Comparison of ENCODE assay signal across 9 mouse cellular contexts in the genomic region with DNA sequence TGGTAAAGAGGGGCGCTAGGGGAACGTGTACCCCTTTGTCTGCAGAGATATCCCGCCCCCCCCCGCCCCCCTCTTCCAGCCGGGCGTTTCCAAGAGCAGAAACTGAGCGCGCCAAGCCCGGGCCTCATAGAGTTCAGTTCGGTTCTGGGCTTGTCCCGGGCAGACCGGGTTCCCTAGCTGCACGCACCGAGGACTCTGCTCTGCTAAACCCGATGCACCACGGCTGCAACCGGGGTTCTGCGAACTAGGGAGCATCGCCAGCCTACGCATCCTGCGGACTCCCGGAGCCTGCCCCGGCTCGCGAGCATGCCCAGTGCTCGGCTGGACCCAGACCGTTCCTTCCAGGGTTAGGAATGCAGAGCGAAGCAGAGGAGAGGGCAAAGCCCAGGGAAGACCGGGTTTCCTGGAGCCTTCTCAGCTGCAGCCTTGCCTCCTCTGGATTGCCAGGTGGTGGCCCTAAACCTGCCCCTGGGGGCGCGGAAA. TPM values are rescaled to one million over a fixed set of nuclear protein-coding genes. Genes with fewer than 3 reads are reported as not detected.
DNase-seq lines count a peak whose midpoint lies in the region; ATAC-seq and TF ChIP-seq lines count a peak whose summit lies in the region.
"Had no signal": no experiment of that assay in that cellular context is flagged by ENCODE, and none has a peak within 500 bp of the region (broad histone marks: within the 10 kb centered on the region; RNA-seq: fewer than 3 reads in every experiment).

No protein-coding gene starts in this region.

- H3K27ac ChIP-seq in kidney, embryonic 15.5 days: peak overlapping the region; percentile 60
- no peak overlapping the region for H3K27ac ChIP-seq in kidney, adult 2 months (ENCODE audit: insufficient read depth, low read depth, low read length)
- H3K27ac ChIP-seq in lung, embryonic 16.5 days (ENCODE audit: low read length): peak overlapping the region; percentile 30; the same call in 1 of the 2 replicates

- peak overlapping the region; percentile 96 for H3K4me2 ChIP-seq in kidney, embryonic 15.5 days
- H3K4me2 ChIP-seq in lung, embryonic 16.5 days (ENCODE audit: low read depth, low read length): peak overlapping the region; percentile 90

- no peaks in the 10 kb centered on the region for H3K36me3 ChIP-seq in kidney, embryonic 15.5 days
- no peaks in the 10 kb centered on the region for H3K36me3 ChIP-seq in kidney, adult 2 months (ENCODE audit: control insufficient read depth, insufficient read depth, low read length)
- no peaks in the 10 kb centered on the region for H3K36me3 ChIP-seq in lung, embryonic 16.5 days (ENCODE audit: control insufficient read depth, insufficient read depth, low read length)

- H3K27me3 ChIP-seq in kidney, embryonic 15.5 days: peaks cover 42% of the 10 kb centered on the region
- H3K27me3 ChIP-seq in kidney, adult 2 months (replicated peaks; ENCODE audit: control insufficient read depth, insufficient read depth, low read length): peaks cover 5% of the 10 kb centered on the region; the same call in 1 of the 2 replicates
- peaks cover 9% of the 10 kb centered on the region for H3K27me3 ChIP-seq in lung, embryonic 16.5 days (ENCODE audit: control insufficient read depth, insufficient read depth, low read depth, low read length)

- peaks cover 12% of the 10 kb centered on the region; the same call in 1 of the 2 replicates for H3K4me1 ChIP-seq in kidney, embryonic 15.5 days
- no peaks in the 10 kb centered on the region for H3K4me1 ChIP-seq in kidney, adult 2 months (ENCODE audit: control insufficient read depth, insufficient read depth, low read length)
- H3K4me1 ChIP-seq in lung, embryonic 16.5 days (replicated peaks; ENCODE audit: control insufficient read depth, insufficient read depth, low read length): peaks cover 6% of the 10 kb centered on the region

- H3K9me3 ChIP-seq in kidney, embryonic 15.5 days (replicated peaks): no peaks in the 10 kb centered on the region
- H3K9me3 ChIP-seq in lung, embryonic 16.5 days (ENCODE audit: control insufficient read depth, low read length): no peaks in the 10 kb centered on the region

- TF ChIP-seq POLR2A in kidney, adult 2 months (IDR thresholded peaks at IDR 0.05; ENCODE audit: low read depth, low read length): no peak

- ATAC-seq in kidney, embryonic 15.5 days (replicated peaks; ENCODE audit: low FRiP score): peak; percentile 95
- peak; percentile 89 for ATAC-seq in lung, embryonic 16.5 days (ENCODE audit: low read depth)

- no peak for TF ChIP-seq CTCF in kidney, adult 2 months (conservative IDR thresholded peaks at IDR 0.05; ENCODE audit: insufficient read depth, insufficient read length, low read depth, low read length)

- peak overlapping the region; percentile 56 for H3K9ac ChIP-seq in kidney, embryonic 15.5 days
- peak overlapping the region; percentile 72 for H3K9ac ChIP-seq in lung, embryonic 16.5 days (ENCODE audit: low read length)

- peak overlapping the region; percentile 79 for H3K4me3 ChIP-seq in kidney, embryonic 15.5 days (replicated peaks)
- no peak overlapping the region; the same call in 1 of the 2 replicates for H3K4me3 ChIP-seq in kidney, adult 2 months (ENCODE audit: insufficient read depth, low read depth, low read length)
- peak overlapping the region; percentile 73 for H3K4me3 ChIP-seq in lung, embryonic 16.5 days (ENCODE audit: low read length)

- WGBS in kidney, embryonic 15.5 days: under 1% methylated on average over 31 of the region's 31 CpGs
- WGBS in kidney, adult 2 months: 3% methylated on average over 31 of the region's 31 CpGs
- WGBS in lung, embryonic 16.5 days: under 1% methylated on average over 27 of the region's 31 CpGs

- no peak for DNase-seq in kidney, adult 2 months
- peak; percentile 62 for DNase-seq in cerebellum, adult 9-10 months
- peak; percentile 18 to 63 for DNase-seq in frontal cortex, adult 2 months (ENCODE audit: extremely low spot score in 1 of 2, low spot score in 1 of 2)
- peak; percentile 49 to 73 for DNase-seq in layer of hippocampus, adult 18-20 months (ENCODE audit: low spot score in 2 of 2)
- peak; percentile 56 for DNase-seq in right cerebral cortex, postnatal 14 days
- no peak for DNase-seq in thymus, postnatal 0 days (ENCODE audit: low spot score)

RNA-seq across cellular contexts. Expression of gene Tenm2, which starts 0.9 kb away (rescaled TPM):
- polyA plus RNA-seq in kidney, embryonic 15.5 days (2015; fragmentation: Nextera tagmentation; extraction: Ambion mirVana): 0.73 and 0.78 TPM in 2 replicates
- 0.61 and 0.76 TPM in 2 replicates for polyA plus RNA-seq in kidney, adult 2 months (2012; rRNA removed)
- 9.9 and 14.4 TPM in 2 replicates for polyA plus RNA-seq in frontal cortex, adult 2 months (2012; rRNA removed)
- total RNA-seq in layer of hippocampus, adult 18-20 months (2021): 100 to 1,000 TPM; 139 to 145 TPM
- polyA plus RNA-seq in lung, embryonic 16.5 days (2015; fragmentation: Nextera tagmentation; extraction: Ambion mirVana): 0.24 and 0.25 TPM in 2 replicates
- 0.72 and 1.2 TPM in 2 replicates for polyA plus RNA-seq in thymus, postnatal 0 days (2015; fragmentation: Nextera tagmentation; extraction: Ambion mirVana)
- total RNA-seq: liver, adult 2 months had no signal
- polyA plus RNA-seq: liver, adult 2 months had no signal

Comparison
In these comparisons a context has a peak if more than half of its experiments do, and no peak if none do; other contexts are left out.
1. DNase-seq: peak in cerebellum, adult 9-10 months (single experiment), frontal cortex, adult 2 months (2 of 2), layer of hippocampus, adult 18-20 months (2 of 2) and right cerebral cortex, postnatal 14 days (single experiment); none in kidney, adult 2 months (single experiment) and thymus, postnatal 0 days (single experiment).